Mouse (Mus musculus) heart, postnatal 36 days (tissue): ENCODE data around the gene Tnfsf12. TPM values are rescaled to one million over a fixed set of nuclear protein-coding genes. Genes with fewer than 3 reads are reported as not detected.

Experiments
- DNase-seq, 2 experiments: peaks; one replicate each; pipeline ENCODE4 v3.0.0; 2021 to 2022
- intact Hi-C: fragments of 180-260 bp; cut with DNase I; formaldehyde crosslinking; loops from one replicate; pipeline ENCODE4 v1.15.1; 2025
- microRNA-seq, 2 experiments: library from miRNA; unstranded; fragments of <30 nt; microRNA quantifications; one replicate each; pipeline ENCODE4 v1.2.0; 2021; ENCODE audit warnings: borderline number of aligned reads in 2 of 2
- total RNA-seq, 2 experiments: library from RNA; stranded (reverse); gene quantifications; 2 replicates each; pipeline ENCODE4 v1.2.3; 2021

Tnfsf12 gene
- total RNA-seq, 2 experiments from 2014 or later = 16.3 to 21.0 TPM

GRCm38 (mm10) chr11:69657462-69657881, 38.2 kb downstream of the Tnfsf12 start:
- no peak for DNase-seq
- intact Hi-C loops = loop anchor here (1.0 kb wide), 1 partner anchor 29 kb away; no protein-coding TSS in a partner anchor

DNA sequence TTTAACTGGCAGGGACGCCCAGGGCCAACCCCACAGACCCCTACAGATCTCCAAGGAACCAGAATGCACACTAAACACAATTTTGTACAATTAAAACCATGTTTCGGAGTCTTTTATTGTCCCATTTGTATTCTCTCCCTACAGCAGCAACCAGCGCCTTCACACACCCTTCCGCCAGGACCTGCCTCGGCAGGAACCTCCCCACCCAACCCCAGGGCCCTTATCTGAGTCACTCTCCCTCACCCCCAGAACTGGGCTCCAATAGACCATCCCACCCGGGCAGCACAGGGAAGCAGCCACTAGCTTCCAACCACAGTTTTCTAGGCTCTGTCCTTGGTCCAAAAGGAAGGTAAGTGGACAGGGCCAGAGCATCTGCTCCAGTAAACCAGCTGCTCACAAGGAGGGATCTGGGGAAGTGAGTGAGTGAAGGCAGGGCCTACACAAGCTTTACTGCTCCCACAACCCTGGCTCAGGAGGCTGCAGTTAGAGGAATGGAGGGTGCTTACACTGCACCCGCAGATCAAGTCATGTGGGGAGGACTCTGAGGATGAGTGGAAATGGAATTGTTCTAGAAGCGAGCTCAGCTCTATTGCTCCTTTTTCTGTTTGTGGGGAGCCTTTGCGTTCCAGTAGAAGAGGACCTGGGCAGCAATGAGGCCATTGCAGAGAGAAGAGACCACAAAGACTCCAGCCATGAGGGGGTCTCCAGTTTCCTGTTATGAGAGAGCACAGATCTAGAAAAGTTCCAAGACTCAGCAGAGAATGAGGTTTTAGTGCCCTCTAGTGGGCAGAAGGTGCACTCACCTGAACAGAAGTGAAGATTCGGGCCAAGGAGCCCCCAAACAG, 38.8 kb downstream of the Tnfsf12 start:
- peak; percentile 35 to 45 for DNase-seq
- intact Hi-C loops = loop anchor here (1.0 kb wide), 2 partner anchors 29 to 97 kb away; no protein-coding TSS in a partner anchor

DNA sequence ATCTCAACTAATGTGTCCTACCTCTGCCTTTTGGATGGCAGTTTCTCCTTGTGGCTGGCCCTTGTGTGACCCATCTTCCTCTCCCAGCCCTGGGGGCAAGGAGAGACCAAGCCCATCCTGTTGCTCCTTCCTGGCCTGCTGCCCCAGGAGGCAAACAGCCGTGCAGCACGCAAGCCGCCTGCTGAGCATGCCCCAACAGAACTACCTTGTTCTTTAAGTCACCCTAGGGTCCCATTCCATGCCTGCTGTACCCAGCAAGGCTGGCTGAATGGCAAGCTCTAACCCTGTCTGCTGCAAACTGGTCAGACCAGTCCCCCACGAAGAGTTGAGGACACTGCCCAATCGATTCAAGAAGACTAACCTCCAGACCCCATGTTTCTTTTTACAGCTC, 39.6 kb downstream of the Tnfsf12 start:
- intact Hi-C loops = loop anchor here (1.0 kb wide), 1 partner anchor 98 kb away; no protein-coding TSS in a partner anchor
- DNase-seq = no peak

- intact Hi-C loops = loop anchor here (1.0 to 2.0 kb wide), 2 partner anchors 59 to 99 kb away; no protein-coding TSS in a partner anchor
- peak; percentile 68 to 73 for DNase-seq
These were observed 40.2 kb downstream of the Tnfsf12 start, which contains the start of gene Sox15 for GRCm38 (mm10) chr11:69655264-69656064. Gene Sox15, plus strand, starts transcription at chr11:69655314.

DNA sequence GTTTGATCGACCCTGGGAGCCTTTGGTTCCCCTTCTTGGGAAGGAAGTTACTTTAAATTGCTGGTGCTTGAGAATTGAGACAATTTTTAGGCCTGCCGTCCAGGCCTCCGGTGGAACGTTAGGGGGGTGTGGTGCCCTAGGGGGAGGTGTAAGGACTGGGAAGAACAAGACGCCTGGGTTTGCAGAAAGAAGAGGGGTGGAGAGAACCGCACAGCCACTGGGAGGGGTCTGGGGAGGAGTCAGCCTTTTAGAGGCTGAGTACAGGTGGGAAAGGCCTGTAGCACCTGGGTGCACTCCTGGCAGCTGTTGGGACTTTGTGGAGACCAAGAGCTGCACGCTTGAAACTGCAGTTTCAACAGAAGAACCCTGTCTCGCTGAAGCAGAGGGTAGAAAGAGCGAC, 40.9 kb downstream of the Tnfsf12 start:
- intact Hi-C loops = loop anchor here (2.0 kb wide), 1 partner anchor 60 kb away; no protein-coding TSS in a partner anchor
- DNase-seq = no peak

GRCm38 (mm10) chr11:69653399-69653798, 42.2 kb downstream of the Tnfsf12 start:
- intact Hi-C loops = no loop called here
- no peak for DNase-seq

DNA sequence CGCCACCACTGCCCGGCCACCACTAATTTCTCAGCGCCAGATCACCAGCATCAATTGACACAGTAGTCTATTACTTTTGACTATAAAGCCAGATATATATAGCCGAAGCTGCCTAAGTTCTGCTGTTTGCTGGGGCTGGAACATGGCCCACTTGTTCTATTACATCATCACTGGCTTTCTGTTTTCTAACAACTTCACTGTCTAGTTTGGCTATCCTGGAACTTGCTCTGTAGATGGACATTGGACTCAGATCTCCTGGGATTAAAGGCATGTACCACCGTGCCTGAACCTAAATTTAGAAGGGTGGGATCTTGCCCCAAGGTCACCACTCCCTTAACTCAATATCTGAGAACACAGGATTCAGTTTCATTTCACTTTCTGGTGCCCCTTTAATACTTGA, 49.8 kb downstream of the Tnfsf12 start:
- DNase-seq = no peak
- intact Hi-C loops = no loop called here

Small RNA genes lying within 50 kb of the gene (microRNA-seq; reads per million reads assigned to microRNA genes)
- gene Mir1934 = 6.5 to 7.4 reads per million in 2 experiments

Other genes with a start within 250 kb of the Tnfsf12 start
- gene Dnah2, start 146.7 kb downstream of the Tnfsf12 start, total RNA-seq = under 1 TPM; 0.33 to 0.57 TPM
- 10 to 100 TPM; 77.4 to 98.0 TPM for gene Efnb3, start 135.6 kb downstream of the Tnfsf12 start, total RNA-seq
- gene Wrap53, start 115.6 kb downstream of the Tnfsf12 start, total RNA-seq = 1 to 10 TPM; 5.1 to 6.3 TPM
- 10 to 100 TPM; 13.9 to 17.0 TPM for gene Trp53, start 115.5 kb downstream of the Tnfsf12 start, total RNA-seq
- gene Atp1b2, start 89.9 kb downstream of the Tnfsf12 start, total RNA-seq = 10 to 100 TPM; 20.9 to 22.5 TPM
- not detected for gene Shbg, start 77.9 kb downstream of the Tnfsf12 start, total RNA-seq
- gene Sat2, start 73.8 kb downstream of the Tnfsf12 start, total RNA-seq = 1 to 10 TPM; 3.7 to 4.1 TPM
- gene Fxr2, start 62.9 kb downstream of the Tnfsf12 start, total RNA-seq = 10 to 100 TPM; 87.3 to 98.6 TPM
- not detected for gene Sox15, start 40.5 kb downstream of the Tnfsf12 start, total RNA-seq
- 10 to 100 TPM; 14.9 to 16.2 TPM for gene Mpdu1, start 33.2 kb downstream of the Tnfsf12 start, total RNA-seq
- gene Cd68, start 29.7 kb downstream of the Tnfsf12 start, total RNA-seq = 1 to 10 TPM; 8.7 to 9.1 TPM
- gene Eif4a1, start 23.4 kb downstream of the Tnfsf12 start, total RNA-seq = 100 to 1,000 TPM; 188 to 222 TPM
- 10 to 100 TPM; 30.4 to 31.8 TPM for gene Senp3, start 13.8 kb downstream of the Tnfsf12 start, total RNA-seq
- 1 to 10 TPM; 1.4 to 2.4 TPM for gene Tnfsf13, start 10.1 kb downstream of the Tnfsf12 start, total RNA-seq
- gene Tnfsfm13, start 249 bp upstream of the Tnfsf12 start, total RNA-seq = 1 to 10 TPM; 4.4 to 4.6 TPM
- gene Polr2a, start 62.8 kb upstream of the Tnfsf12 start, total RNA-seq = 10 to 100 TPM; 30.1 to 35.4 TPM
- gene Slc35g3, start 66.1 kb upstream of the Tnfsf12 start, total RNA-seq = not detected
- 10 to 100 TPM; 39.0 to 43.1 TPM for gene Zbtb4, start 70.1 kb upstream of the Tnfsf12 start, total RNA-seq
- gene Chrnb1, start 100.1 kb upstream of the Tnfsf12 start, total RNA-seq = 1 to 10 TPM; 3.6 to 4.3 TPM
- gene Fgf11, start 106.0 kb upstream of the Tnfsf12 start, total RNA-seq = 1 to 10 TPM; 2.4 to 3.0 TPM
- under 1 TPM; 0.41 to 0.56 TPM for gene Tmem102, start 109.8 kb upstream of the Tnfsf12 start, total RNA-seq
- not detected for gene Gm39566, start 119.4 kb upstream of the Tnfsf12 start, total RNA-seq
- gene Spem2, start 122.6 kb upstream of the Tnfsf12 start, total RNA-seq = not detected
- not detected for gene Spem1, start 126.3 kb upstream of the Tnfsf12 start, total RNA-seq
- 1 to 10 TPM; 4.6 to 4.8 TPM for gene Nlgn2, start 141.9 kb upstream of the Tnfsf12 start, total RNA-seq
- gene Tmem256, start 142.7 kb upstream of the Tnfsf12 start, total RNA-seq = 100 to 1,000 TPM; 189 to 220 TPM
- gene Plscr3, start 150.5 kb upstream of the Tnfsf12 start, total RNA-seq = 10 to 100 TPM; 24.6 to 26.7 TPM
- gene Tnk1, start 162.9 kb upstream of the Tnfsf12 start, total RNA-seq = under 1 TPM; 0.08 to 0.11 TPM
- not detected for gene Tmem95, start 182.2 kb upstream of the Tnfsf12 start, total RNA-seq
- gene Kctd11, start 185.6 kb upstream of the Tnfsf12 start, total RNA-seq = 1 to 10 TPM; 2.6 to 2.8 TPM
- gene Acap1, start 199.7 kb upstream of the Tnfsf12 start, total RNA-seq = under 1 TPM; 0.78 to 0.89 TPM
- gene 2810408A11Rik, start 205.1 kb upstream of the Tnfsf12 start, total RNA-seq = under 1 TPM; 0.73 to 0.89 TPM
- 10 to 100 TPM; 40.2 to 47.4 TPM for gene Neurl4, start 205.2 kb upstream of the Tnfsf12 start, total RNA-seq
- 10 to 100 TPM; 28.2 to 32.1 TPM for gene Gps2, start 218.0 kb upstream of the Tnfsf12 start, total RNA-seq
- gene Eif5a, start 226.1 kb upstream of the Tnfsf12 start, total RNA-seq = 100 to 1,000 TPM; 420 to 449 TPM
- 10 to 100 TPM; 18.4 to 20.3 TPM for gene Ybx2, start 239.9 kb upstream of the Tnfsf12 start, total RNA-seq